Mouse (Mus musculus): ENCODE results near the gene Gm45713. TPM values are rescaled to one million over a fixed set of nuclear protein-coding genes. Genes with fewer than 3 reads are reported as not detected.
"Not testable (repeated sequence)": the region's sequence is repeated elsewhere in the genome, so short reads cannot be mapped to it uniquely, and the experiment has no call there.

Gene Gm45713
- polyA plus RNA-seq, 1 experiment from 2014 or later: not detected

GRCm38 (mm10) chr7:45098541-45099240 is 37.3 kb downstream of the Gm45713 start:
- no peak overlapping the region for H3K4me2 ChIP-seq (replicated peaks)
- ATAC-seq (replicated peaks): no peak
- 91% methylated on average over 8 of the region's 8 CpGs for WGBS
- no peak overlapping the region for H3K27ac ChIP-seq (replicated peaks)
- no peak overlapping the region for H3K9ac ChIP-seq (replicated peaks)
- H3K27me3 ChIP-seq: no peaks in the 10 kb centered on the region
- no peaks in the 10 kb centered on the region for H3K9me3 ChIP-seq
- H3K4me1 ChIP-seq: no peaks in the 10 kb centered on the region
- no peak overlapping the region for H3K4me3 ChIP-seq
- H3K36me3 ChIP-seq: no peaks in the 10 kb centered on the region

GRCm38 (mm10) chr7:45097479-45097878 is 38.6 kb downstream of the Gm45713 start:
- H3K27me3 ChIP-seq: no peaks in the 10 kb centered on the region
- H3K4me3 ChIP-seq: no peak overlapping the region
- H3K36me3 ChIP-seq: no peaks in the 10 kb centered on the region
- WGBS: 47% methylated on average over 6 of the region's 6 CpGs
- H3K4me2 ChIP-seq (replicated peaks): no peak overlapping the region
- H3K9me3 ChIP-seq: no peaks in the 10 kb centered on the region
- ATAC-seq (replicated peaks): no peak
- no peak overlapping the region for H3K27ac ChIP-seq (replicated peaks)
- no peak overlapping the region for H3K9ac ChIP-seq (replicated peaks)
- no peaks in the 10 kb centered on the region for H3K4me1 ChIP-seq

GRCm38 (mm10) chr7:45095965-45096364 is 40.1 kb downstream of the Gm45713 start:
- WGBS: 90% methylated on average over 14 of the region's 14 CpGs
- H3K4me2 ChIP-seq (replicated peaks); H3K4me3 ChIP-seq; ATAC-seq (replicated peaks); H3K27ac ChIP-seq (replicated peaks); H3K9me3 ChIP-seq; H3K27me3 ChIP-seq; H3K36me3 ChIP-seq; H3K9ac ChIP-seq (replicated peaks): not testable (repeated sequence)
- peaks cover 12% of the 10 kb centered on the region for H3K4me1 ChIP-seq

- H3K4me1 ChIP-seq: peaks cover 13% of the 10 kb centered on the region
- WGBS: 90% methylated on average over 6 of the region's 6 CpGs
These were observed 40.7 kb downstream of the Gm45713 start for GRCm38 (mm10) chr7:45095367-45095766.

GRCm38 (mm10) chr7:45094121-45094520 is 41.9 kb downstream of the Gm45713 start:
- Histone ChIP-seq H3K9ac (replicated peaks) (no peak overlapping the region), H3K27ac (replicated peaks) (no peak overlapping the region), H3K4me3 (no peak overlapping the region), H3K4me2 (replicated peaks) (no peak overlapping the region), H3K4me1 (peaks cover 13% of the 10 kb centered on the region), H3K36me3 (no peaks in the 10 kb centered on the region), H3K27me3 (no peaks in the 10 kb centered on the region), H3K9me3 (no peaks in the 10 kb centered on the region)
- 82% methylated on average over 7 of the region's 7 CpGs for WGBS
- no peak for ATAC-seq (replicated peaks)

More at GRCm38 (mm10) chr7:45095367-45095766, 40.7 kb downstream of the Gm45713 start:
- H3K27me3 ChIP-seq: no peaks in the 10 kb centered on the region
- H3K36me3 ChIP-seq: no peaks in the 10 kb centered on the region
- no peak overlapping the region for H3K9ac ChIP-seq (replicated peaks)
- no peaks in the 10 kb centered on the region for H3K9me3 ChIP-seq
- ATAC-seq (replicated peaks): no peak
- H3K4me3 ChIP-seq: no peak overlapping the region
- H3K4me2 ChIP-seq (replicated peaks): no peak overlapping the region
- H3K27ac ChIP-seq (replicated peaks): no peak overlapping the region

GRCm38 (mm10) chr7:45093516-45093905 is 42.5 kb downstream of the Gm45713 start:
- Histone ChIP-seq H3K4me1 (peaks cover 13% of the 10 kb centered on the region), H3K9me3 (no peaks in the 10 kb centered on the region), H3K9ac (replicated peaks) (no peak overlapping the region), H3K27ac (replicated peaks) (no peak overlapping the region), H3K4me3 (no peak overlapping the region), H3K36me3 (no peaks in the 10 kb centered on the region), H3K4me2 (replicated peaks) (no peak overlapping the region), H3K27me3 (no peaks in the 10 kb centered on the region)
- no peak for ATAC-seq (replicated peaks)
- 37% methylated on average over 17 of the region's 18 CpGs for WGBS

GRCm38 (mm10) chr7:45092828-45093515 is 43.1 kb downstream of the Gm45713 start:
- Histone ChIP-seq H3K4me2 (replicated peaks) (no peak overlapping the region), H3K27me3 (no peaks in the 10 kb centered on the region), H3K4me1 (peaks cover 13% of the 10 kb centered on the region), H3K27ac (replicated peaks) (no peak overlapping the region), H3K36me3 (no peaks in the 10 kb centered on the region), H3K4me3 (no peak overlapping the region), H3K9ac (replicated peaks) (no peak overlapping the region), H3K9me3 (no peaks in the 10 kb centered on the region)
- 71% methylated on average over 12 of the region's 12 CpGs for WGBS
- no peak for ATAC-seq (replicated peaks)

GRCm38 (mm10) chr7:45092048-45092447 is 44.0 kb downstream of the Gm45713 start, which contains the start of gene Rcn3:
Gene Rcn3, minus strand, starts transcription at chr7:45092221.
- ATAC-seq (replicated peaks): peak; percentile 95
- Histone ChIP-seq H3K36me3 (no peaks in the 10 kb centered on the region), H3K27me3 (no peaks in the 10 kb centered on the region), H3K27ac (replicated peaks) (0 out of 2 replicates have a peak within 1 kb of the TSS, but pooled peaks have one; percentile 27), H3K4me3 (peak within 1 kb of the TSS; percentile 43), H3K9me3 (no peaks in the 10 kb centered on the region), H3K9ac (replicated peaks) (peak within 1 kb of the TSS; percentile 40), H3K4me1 (peaks cover 13% of the 10 kb centered on the region), H3K4me2 (replicated peaks) (peak within 1 kb of the TSS; percentile 51)
- 0% methylated on average over 16 of the region's 16 CpGs for WGBS

- 15% methylated on average over 35 of the region's 35 CpGs for WGBS
- no peak overlapping the region for H3K27ac ChIP-seq (replicated peaks)
- H3K4me2 ChIP-seq (replicated peaks): peak overlapping the region; percentile 51
- ATAC-seq (replicated peaks): peak; percentile 41; the same call in 1 of the 2 replicates
- peak overlapping the region; percentile 43 for H3K4me3 ChIP-seq
- peak overlapping the region; percentile 40 for H3K9ac ChIP-seq (replicated peaks)
- peaks cover 13% of the 10 kb centered on the region for H3K4me1 ChIP-seq
- no peaks in the 10 kb centered on the region; the same call in 1 of the 2 replicates for H3K36me3 ChIP-seq
- H3K27me3 ChIP-seq: no peaks in the 10 kb centered on the region
- no peaks in the 10 kb centered on the region for H3K9me3 ChIP-seq
These were observed 44.7 kb downstream of the Gm45713 start for GRCm38 (mm10) chr7:45091001-45091990.

- H3K36me3 ChIP-seq: peaks cover 5% of the 10 kb centered on the region; the same call in 1 of the 2 replicates
- peaks cover 13% of the 10 kb centered on the region for H3K4me1 ChIP-seq
- no peak overlapping the region for H3K9ac ChIP-seq (replicated peaks)
- ATAC-seq (replicated peaks): no peak
- WGBS: 83% methylated on average over 13 of the region's 13 CpGs
- H3K4me2 ChIP-seq (replicated peaks): no peak overlapping the region; the same call in 1 of the 2 replicates
- H3K4me3 ChIP-seq: no peak overlapping the region
- H3K27ac ChIP-seq (replicated peaks): no peak overlapping the region
- no peaks in the 10 kb centered on the region for H3K9me3 ChIP-seq
- H3K27me3 ChIP-seq: no peaks in the 10 kb centered on the region
These were observed 45.6 kb downstream of the Gm45713 start for GRCm38 (mm10) chr7:45090251-45090977.

GRCm38 (mm10) chr7:45088597-45088996 is 47.4 kb downstream of the Gm45713 start:
- no peak for ATAC-seq (replicated peaks)
- H3K27me3 ChIP-seq: no peaks in the 10 kb centered on the region
- WGBS: 96% methylated on average over 17 of the region's 17 CpGs
- no peak overlapping the region for H3K4me2 ChIP-seq (replicated peaks)
- peaks cover 13% of the 10 kb centered on the region for H3K4me1 ChIP-seq
- H3K36me3 ChIP-seq: peaks cover 5% of the 10 kb centered on the region; the same call in 1 of the 2 replicates
- H3K9me3 ChIP-seq: no peaks in the 10 kb centered on the region
- no peak overlapping the region for H3K9ac ChIP-seq (replicated peaks)
- H3K27ac ChIP-seq (replicated peaks): no peak overlapping the region
- H3K4me3 ChIP-seq: no peak overlapping the region
